Mouse (Mus musculus) lung, adult 18-20 months (tissue): ENCODE data around the gene Flvcr1.

Experiments
- DNase-seq, 2 experiments: peaks; one replicate each; pipeline ENCODE4 v3.0.0; 2022; ENCODE audit warnings: mixed read lengths in 2 of 2

Flvcr1 gene

DNA sequence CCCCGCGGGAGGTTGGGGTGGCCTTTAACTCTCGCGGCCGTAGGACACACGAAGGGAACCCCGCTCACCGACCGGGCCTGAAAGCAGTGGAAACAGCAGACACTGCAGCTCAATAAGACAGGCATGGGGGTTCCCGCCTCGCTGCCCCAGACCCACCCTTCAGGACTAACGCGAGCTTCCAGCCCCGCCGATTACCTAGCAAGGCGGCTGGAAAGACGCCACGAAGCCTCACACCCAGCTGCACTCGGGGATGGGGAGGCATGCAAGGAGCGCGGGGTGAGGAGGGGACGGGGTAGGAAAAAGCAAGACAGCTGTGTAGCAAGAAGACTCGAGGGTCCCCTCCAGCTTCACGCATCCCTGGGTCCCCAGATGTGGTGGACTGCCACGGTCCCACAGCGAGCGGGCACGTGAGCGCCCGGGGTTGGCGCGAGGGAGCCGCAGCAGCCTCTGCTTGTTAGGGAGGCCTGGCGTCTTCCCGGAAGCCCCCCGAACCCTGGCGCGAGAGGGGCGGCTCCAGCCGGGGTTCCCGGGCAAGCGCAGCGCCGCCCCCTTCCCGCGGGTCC is 47.4 kb downstream of the Flvcr1 start:
- DNase-seq: no peak

DNA sequence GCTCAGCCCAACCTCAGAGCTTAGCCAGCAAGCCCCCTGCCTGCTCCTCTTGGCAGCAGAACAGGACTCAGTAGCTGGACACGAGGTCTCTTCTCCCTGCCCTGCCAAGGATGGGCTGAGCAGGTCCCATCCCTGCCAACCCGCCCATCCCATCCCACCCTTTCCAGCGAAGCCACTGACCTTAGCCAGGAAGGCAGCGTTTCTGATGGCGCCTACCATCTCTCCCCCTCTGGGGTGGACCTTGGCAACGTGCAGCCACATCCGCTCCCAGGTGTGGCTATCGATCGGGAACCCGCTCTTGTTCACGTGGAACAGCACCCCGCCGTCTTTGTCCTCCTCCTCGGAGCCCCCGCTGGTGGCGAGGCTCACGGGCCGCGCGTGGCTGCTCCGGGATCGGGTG is 48.0 kb downstream of the Flvcr1 start:
- DNase-seq: no peak

- DNase-seq: no peak
Observed at GRCm38 (mm10) chr1:190976887-190977573, 48.9 kb downstream of the Flvcr1 start.

DNA sequence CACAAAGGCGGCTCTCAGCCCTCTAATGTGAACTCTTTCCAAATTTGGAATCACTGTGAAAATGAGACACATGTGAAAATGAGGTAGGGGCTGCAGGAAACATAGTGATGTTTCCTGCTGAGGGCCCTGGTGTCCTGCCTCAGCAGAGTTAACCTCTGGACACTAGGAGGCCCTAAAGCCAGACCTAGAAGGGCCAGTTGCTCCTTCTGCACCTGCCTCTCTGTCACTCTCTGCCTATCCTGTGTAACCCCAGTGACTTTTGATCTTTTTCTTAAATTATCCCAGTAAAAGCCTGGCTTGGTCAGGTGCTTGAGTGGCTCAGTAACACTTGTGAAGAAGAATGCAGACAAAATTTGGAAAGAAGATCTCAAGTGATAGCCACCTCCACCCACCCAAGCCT is 51.1 kb downstream of the Flvcr1 start:
- no peak for DNase-seq

DNA sequence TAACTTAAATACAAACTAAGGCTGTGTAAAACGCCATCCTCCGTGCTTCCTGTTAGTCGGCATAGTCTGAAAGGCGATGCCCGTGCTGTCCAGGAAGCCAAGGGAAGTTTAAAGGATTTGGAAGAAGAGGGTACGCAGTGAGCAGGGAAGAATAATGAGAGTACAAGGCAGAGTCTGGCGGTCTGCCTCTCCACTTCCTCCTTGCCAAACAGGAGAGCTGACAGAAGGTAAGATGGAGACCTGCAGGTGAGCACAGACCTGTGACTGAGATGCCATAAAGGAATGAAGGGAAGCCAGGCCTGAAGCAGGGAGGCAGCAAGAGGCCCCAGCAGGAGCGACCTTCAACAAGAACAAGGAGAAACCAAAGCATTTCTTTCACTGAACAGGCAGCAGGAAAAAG is 51.8 kb downstream of the Flvcr1 start:
- no peak for DNase-seq

DNA sequence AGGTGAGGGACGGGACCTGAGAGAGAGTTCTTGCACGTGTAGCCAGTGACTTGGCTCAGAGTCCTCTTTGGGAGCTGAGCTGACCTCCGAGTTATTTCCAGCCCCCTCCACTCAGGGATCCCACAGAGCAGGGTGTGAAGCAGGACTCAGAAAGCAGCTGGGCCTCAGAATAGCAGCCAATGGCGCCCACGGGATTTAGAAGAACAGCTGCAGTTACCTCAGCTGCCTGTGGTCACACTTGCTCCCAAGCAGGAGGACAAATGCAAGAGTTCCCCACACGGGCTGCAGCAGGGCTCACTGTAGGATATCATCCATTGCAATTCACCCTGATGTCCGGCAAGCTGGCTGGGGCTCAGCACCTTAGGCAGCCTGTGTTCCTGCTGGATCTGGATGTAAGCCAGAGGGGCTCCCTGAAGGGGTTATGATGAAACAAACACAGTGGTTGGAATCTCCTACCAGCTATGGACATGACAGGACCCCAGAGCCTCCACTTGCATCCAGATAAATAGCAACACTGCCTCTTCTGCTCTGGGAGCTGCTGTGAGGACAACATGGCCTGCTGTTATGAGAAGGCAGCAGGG is 53.3 kb downstream of the Flvcr1 start:
- DNase-seq: no peak

DNA sequence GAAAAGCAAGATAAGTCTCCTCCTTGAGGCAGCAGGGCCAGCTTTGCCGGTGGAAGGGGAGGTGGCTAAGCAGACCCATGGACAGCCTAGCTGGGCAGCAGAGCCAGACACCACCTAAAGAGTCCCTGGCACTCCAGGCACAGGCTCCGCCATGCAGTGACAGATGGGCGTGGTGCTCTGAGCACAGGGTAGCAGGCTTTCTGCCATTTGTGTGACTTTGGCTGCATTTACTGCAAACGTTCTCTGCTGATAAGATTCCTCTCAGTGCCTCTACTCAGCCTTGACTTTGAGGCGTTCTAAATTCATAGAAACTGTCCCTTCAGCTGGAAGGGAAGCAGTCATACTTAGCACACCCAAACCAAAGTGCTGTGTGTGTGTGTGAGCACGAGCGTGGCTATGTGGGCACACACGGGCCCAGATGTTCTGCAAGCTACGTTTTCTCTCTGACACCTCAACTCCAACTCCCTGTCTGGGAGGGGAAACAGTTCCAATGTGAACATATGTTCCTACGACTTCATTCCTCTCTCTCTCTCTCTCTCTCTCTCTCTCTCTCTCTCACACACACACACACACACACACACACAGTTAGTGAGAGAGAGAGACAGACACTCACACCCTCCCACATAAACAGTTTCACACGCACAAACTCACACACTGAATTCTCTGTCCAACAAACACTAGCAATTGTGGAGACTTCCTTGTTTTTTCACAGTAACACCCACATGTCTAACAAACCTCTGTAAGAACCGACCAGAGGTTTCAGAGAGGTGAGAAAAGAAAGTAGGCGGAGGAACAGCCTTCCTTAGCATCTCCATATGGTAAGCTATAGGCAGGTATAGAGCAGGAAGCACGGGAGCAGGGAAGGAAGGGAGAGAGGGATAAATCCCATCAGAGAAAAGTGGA is 54.0 kb downstream of the Flvcr1 start:
- no peak for DNase-seq

- no peak for DNase-seq
Observed at GRCm38 (mm10) chr1:190968010-190968409, 57.9 kb downstream of the Flvcr1 start.

GRCm38 (mm10) chr1:190964992-190965780 is 60.8 kb downstream of the Flvcr1 start:
- DNase-seq: no peak

GRCm38 (mm10) chr1:190962760-190963159 is 63.2 kb downstream of the Flvcr1 start:
- no peak for DNase-seq

- no peak for DNase-seq
Observed at GRCm38 (mm10) chr1:190958821-190959220, 67.1 kb downstream of the Flvcr1 start.
